Mouse (Mus musculus): ENCODE data around the gene Clk2.
"Not testable (repeated sequence)": the region's sequence is repeated elsewhere in the genome, so short reads cannot be mapped to it uniquely, and the experiment has no call there.

Gene Clk2

GRCm38 (mm10) chr3:89193853-89194252, 29.3 kb downstream of the Clk2 start:
- no peak for DNase-seq

DNA sequence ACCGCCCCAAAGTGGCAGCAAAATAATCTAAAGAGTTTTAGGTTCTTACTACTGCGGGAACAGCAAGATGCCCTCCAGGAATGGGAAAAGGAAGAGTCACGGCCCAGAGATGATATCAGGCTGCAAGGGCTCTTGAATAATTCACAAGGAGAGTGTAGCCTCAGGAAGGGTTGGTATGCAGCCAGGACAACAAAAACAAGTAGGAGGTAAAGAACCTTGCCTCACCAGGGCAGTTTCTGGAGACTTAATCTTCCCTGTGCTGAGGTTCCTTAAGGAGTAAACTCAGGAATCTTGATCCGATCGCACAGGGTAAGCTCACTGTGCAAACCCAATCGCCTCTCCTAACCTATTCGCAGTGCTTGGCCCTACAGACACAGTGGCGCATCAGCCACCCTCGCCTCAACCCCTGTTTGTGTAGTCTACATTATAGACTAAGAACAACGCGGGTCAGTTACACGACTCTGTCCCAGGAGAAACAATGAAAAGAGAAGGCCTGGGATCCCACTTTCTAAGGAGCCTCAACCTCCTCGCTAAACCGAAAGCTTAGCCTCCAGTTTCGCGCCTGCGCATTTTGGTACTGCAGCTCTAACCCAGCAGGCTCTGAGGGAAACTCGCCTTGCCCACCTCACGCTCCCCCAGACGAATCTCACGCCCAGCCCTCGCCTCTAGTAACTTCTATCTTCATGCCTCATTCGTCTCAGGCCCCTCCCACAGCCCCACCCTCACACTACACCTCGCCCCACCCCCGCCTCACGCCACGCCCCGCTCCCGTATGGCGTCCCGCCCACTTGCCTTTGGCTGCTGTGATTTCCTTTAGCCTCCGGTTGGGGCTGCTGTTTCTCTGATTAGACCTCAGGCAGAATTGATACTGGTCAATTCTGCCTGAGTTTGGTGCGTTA, 31.6 kb downstream of the Clk2 start:
- DNase-seq, result peak; percentile 78 to 84

GRCm38 (mm10) chr3:89199839-89200238, 35.2 kb downstream of the Clk2 start:
- DNase-seq, result no peak

- DNase-seq, result peak; percentile 84 to 91
These were observed 37.9 kb downstream of the Clk2 start, which contains the start of gene Gba for GRCm38 (mm10) chr3:89202253-89203141. Gene Gba (plus strand): TSS chr3:89202928.

- no peak for DNase-seq
These were observed 38.5 kb downstream of the Clk2 start for GRCm38 (mm10) chr3:89203142-89203514.

DNA sequence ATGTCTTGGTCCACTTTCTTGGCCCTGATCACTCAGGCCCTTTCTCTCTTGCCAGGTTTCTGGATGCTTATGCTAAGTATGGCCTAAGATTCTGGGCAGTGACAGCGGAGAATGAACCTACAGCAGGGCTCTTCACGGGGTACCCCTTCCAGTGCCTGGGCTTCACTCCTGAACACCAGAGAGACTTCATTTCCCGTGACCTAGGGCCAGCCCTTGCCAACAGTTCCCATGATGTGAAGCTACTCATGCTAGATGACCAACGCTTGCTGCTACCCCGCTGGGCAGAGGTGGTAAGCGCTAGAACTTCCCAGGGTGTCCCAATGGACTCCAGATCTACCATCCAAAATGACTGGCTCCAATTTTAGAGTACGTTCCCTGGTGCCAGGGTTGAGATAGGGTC, 41.5 kb downstream of the Clk2 start:
- no peak for DNase-seq

DNA sequence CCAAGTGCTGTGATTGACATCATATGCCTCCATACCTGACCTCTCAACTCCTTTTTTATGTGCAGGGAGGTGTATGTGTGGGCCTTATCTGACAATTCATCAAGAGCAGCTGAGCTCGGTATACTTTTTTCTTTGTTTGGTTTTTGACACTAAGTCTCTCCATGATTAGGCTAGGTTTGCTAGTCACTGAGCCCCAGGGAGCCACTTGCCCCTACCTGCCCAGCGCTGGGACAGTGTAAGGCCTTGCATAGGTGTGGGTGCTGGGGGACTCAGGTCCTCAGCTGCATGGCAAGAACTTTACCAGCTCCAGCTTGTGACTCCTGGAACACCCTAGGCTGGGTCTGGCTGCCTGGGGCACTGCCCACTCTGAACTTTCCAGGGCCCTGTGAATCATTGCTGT, 42.1 kb downstream of the Clk2 start:
- no peak for DNase-seq

DNA sequence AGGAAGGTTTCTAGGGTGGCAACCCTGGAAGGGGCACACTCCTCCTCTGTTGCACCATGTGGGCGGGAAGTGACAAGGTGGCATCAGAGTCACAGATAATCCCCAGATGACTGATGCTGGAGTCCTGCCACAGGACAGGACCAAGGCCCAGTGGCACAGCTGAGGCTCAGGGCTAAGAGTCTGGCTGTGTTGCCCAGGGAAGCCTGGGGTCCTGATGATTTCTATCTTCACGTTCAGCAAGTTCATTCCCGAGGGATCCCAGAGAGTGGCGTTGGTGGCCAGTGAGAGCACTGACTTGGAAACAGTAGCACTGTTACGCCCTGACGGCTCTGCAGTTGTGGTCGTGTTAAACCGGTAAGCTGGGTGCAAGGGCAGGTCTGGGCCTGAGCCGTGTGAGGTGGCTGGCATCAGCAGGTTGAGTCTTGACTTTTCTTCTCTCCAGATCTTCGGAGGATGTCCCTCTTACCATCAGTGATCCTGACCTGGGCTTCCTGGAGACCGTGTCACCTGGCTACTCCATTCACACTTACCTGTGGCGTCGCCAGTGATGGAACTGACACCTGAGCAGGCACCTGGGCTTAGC, 43.6 kb downstream of the Clk2 start:
- no peak for DNase-seq

GRCm38 (mm10) chr3:89208736-89209135, 44.1 kb downstream of the Clk2 start:
- DNase-seq, result no peak

DNA sequence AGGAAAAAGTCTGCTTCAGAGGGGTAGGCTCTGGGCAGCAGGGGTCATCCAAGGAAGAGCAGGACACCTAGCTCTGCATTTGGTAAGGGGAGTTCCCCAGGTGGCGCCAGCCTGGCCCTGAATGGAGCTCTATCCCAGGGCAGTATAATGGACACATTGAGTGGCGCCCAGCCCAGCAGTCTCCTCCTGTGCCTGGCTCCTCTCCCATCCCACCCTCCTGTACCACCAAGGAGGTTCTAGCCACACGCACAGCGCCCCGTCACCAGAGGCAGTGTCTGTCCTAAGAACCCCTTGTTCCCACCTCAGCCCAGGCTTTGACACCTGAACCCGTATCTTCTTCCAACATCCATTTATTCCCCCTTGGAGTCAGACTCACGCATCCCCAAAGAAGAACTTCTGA, 45.1 kb downstream of the Clk2 start:
- DNase-seq, result no peak

- no peak for DNase-seq
These were observed 45.6 kb downstream of the Clk2 start for GRCm38 (mm10) chr3:89210162-89210561.

- DNase-seq, result no peak
These were observed 46.1 kb downstream of the Clk2 start for GRCm38 (mm10) chr3:89210731-89211130.

DNA sequence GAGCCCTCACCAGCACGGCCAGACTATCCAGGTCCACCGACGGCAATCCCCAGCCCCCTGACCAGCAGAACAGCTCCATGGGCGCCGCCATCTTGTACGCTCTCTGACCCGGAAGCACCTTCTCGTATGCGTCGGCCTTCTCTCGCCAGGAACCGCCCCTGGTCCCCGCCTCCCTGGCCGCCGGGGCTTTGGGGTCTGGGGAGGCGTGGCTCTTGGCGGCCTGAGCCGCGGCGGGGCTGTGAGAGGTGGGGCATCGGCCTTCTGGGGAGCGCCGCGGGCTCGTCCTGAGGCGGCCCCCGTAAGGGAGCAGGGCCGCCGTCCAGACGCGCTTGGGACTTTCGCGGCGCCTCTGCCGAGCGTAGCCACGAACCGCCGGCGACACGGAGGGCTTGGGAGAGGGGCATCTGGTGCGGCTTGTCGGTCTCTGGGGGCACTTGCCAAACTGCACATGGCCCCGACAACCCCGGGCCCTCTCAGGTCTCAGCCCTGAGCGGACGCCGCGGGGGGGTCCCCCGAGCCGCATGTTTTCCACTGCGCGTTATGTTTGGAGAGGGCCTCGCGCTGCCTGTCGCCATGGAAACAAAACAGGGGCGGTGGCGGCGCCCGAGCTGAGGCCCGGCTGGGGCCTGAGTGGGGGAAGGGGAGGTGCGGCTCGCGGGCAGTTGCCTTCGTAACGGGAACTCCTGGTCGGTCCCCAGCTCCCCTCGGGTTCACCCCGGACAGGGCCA, 49.4 kb downstream of the Clk2 start:
- DNase-seq, result peak; percentile 85 to 88

DNA sequence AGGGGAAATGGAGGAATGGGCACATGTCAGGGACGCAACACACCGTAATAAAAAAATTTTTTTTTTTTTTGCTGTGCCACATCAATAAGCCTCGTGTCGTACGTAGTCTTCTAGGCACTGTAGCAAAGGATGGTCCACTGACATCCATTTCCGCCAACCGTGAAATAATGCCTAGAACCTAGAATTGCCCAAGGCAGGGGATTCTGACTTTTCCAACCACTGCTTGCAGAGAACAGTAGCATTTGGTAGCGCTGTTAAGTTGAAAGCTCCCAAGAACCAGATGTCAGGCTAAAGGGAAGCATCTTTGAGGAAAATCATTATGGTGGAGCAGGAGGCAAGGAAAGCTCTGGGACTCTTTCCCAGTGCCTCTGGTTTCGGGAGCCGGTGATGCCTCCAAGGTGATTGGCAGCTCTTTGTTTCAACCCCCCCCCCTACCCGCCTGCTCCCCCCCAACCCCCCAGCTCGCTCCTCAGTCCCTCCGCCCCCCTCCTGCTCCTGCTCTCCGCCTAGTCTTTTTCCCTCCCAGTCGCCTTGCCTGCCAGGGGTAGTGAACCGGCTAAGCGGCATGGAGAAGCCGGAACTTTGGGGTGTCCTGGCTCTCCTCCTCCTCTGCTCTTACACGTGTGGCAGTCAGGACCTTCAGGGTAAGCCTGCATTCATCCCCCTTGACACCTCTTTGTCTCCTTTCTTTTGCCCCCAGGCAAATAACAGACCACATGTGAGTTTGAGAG, 50.3 kb downstream of the Clk2 start, which contains the start of gene Thbs3:
TSS of gene Thbs3 (plus strand) at position 500 of the 731 bp plus-strand sequence.
- no peak for DNase-seq

- peak; percentile 87 to 91 for DNase-seq
These were observed 51.3 kb downstream of the Clk2 start for GRCm38 (mm10) chr3:89215853-89216252.

DNA sequence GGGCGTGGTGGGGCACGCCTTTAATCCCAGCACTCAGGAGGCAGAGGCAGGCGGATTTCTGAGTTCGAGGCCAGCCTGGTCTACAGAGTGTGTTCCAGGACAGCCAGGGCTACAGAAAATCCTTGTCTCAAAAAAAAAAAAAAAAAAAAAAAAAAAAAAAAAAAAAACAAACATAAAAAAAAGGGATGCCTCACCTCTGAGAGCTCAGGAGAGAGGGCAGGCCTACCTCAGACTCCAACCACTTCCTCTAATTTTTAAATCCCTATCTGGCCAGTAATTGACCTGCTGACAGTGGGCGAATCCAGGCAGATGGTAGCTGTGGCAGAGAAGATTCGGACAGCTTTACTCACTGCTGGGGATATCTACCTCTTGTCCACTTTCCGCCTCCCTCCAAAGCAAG, 51.8 kb downstream of the Clk2 start:
- DNase-seq, result not testable (repeated sequence)

DNA sequence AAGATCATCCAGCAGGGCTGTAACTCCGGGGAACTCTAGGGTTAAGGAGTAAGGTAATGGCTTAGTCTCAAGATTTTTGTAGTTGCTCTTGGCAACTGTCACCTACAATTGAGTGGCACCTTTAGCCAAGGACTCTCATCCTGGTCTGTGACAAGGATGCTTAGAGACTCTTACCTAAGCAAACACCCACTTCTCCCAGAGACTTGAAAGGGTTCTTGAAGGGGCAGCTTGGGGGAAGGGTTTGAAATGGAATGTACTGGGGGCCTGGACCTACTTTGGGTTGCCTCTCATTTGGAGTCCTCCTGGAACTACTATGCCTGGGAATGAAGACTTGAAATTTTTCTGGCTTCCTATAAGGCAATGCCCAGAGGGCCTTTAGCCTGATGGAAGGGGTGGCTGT, 53.7 kb downstream of the Clk2 start:
- DNase-seq, result no peak

DNA sequence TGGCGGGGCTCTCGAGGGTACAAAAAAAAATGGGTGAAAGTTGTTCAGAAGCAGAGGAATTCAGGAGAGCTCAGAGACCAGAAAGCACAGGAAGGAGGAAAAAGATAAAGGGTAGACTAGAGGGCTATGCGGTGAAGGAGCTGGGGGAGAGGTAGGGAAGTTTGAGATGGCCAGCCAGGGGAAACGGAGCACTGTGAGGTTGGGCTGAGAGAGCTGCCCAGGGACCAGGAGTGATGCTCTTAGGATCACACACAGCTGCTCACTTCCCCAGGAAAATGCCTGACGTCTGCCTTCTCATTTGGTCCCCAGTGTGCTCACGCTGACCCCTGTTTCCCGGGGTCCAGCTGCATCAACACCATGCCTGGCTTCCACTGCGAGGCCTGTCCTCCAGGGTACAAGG, 55.0 kb downstream of the Clk2 start:
- DNase-seq, result no peak

- no peak for DNase-seq
These were observed 56.6 kb downstream of the Clk2 start for GRCm38 (mm10) chr3:89221167-89221566.

GRCm38 (mm10) chr3:89224796-89225195, 60.2 kb downstream of the Clk2 start:
- no peak for DNase-seq

- DNase-seq, result no peak
These were observed 60.8 kb downstream of the Clk2 start for GRCm38 (mm10) chr3:89225321-89225815.

GRCm38 (mm10) chr3:89225918-89226317, 61.3 kb downstream of the Clk2 start:
- no peak for DNase-seq

Measured in cerebellum, postnatal 36 days (tissue).